Mouse (Mus musculus) thymus, postnatal 36 days (tissue): ENCODE results near the gene Nxn.

ENCODE experiments used
- DNase-seq, 2 experiments: peaks; one replicate each; pipeline ENCODE4 v3.0.0; 2022; ENCODE audit warnings: mixed read lengths in 2 of 2

Gene Nxn

DNA sequence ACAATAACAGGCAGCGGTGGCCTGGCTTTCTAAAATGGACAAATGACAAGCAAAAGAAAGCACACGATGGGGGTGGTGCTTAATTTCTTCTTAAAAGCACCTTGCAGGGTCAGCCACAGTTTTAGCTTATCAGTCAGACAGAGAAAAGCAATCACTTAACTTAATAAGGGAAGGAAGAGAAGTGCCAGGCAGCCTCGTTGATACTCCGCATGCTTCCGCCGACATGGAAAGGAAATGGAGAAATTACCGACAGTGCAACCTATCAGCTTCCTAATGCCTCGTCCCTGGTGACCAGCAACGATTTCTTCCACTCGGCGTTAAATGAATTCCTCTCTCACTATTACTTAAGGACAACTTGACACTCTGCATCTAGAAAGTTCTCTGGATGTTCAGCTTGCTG, 70.9 kb downstream of the Nxn start:
- DNase-seq, result no peak

GRCm38 (mm10) chr11:76326672-76327071, 72.3 kb downstream of the Nxn start:
- DNase-seq, result no peak

GRCm38 (mm10) chr11:76326051-76326450, 72.9 kb downstream of the Nxn start:
- DNase-seq, result no peak

GRCm38 (mm10) chr11:76324801-76325200, 74.1 kb downstream of the Nxn start:
- DNase-seq, result no peak

- no peak for DNase-seq
Measured at GRCm38 (mm10) chr11:76324207-76324606, 74.7 kb downstream of the Nxn start.

DNA sequence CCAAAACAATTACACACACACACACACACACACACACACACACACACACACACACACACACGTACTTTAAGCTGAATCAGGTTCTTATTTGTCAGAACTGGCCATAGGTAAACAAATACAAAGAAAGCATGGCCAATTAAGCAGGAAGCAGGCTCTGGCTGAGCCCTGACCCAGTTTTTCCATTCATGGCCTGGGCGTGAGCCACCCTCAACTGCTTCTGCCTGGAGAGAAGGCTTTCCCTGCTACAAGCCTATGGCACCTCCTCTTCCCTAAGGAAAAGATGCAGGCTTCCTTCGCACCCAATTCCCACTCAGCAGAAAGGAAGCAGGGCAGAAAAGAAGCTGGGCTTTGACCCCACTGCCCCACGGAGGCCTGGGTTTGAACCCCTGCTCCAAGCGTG, 76.0 kb downstream of the Nxn start:
- no peak for DNase-seq

GRCm38 (mm10) chr11:76322081-76322480, 76.9 kb downstream of the Nxn start:
- DNase-seq, result no peak

GRCm38 (mm10) chr11:76320475-76320874, 78.5 kb downstream of the Nxn start:
- DNase-seq, result no peak

GRCm38 (mm10) chr11:76319714-76320435, 79.1 kb downstream of the Nxn start:
- no peak for DNase-seq

DNA sequence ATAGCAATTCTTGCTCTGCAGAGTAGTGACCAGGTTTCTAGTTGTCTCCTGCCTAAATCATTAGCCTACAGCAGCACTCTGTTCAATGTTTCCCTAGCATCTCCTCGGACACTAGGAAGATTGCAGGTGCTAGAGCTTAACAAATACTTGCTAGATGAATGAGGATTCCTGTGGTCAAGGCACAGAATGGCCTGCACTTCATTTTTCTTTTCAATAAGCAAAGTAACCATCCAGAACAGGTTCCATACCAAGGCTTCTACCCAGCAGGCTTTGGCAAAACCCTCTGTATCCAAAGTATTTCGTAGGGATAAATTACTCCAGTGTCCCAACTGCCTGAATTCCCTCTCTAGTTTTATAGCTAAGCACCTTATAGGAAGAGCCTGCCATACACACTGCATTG, 81.0 kb downstream of the Nxn start:
- DNase-seq, result no peak

DNA sequence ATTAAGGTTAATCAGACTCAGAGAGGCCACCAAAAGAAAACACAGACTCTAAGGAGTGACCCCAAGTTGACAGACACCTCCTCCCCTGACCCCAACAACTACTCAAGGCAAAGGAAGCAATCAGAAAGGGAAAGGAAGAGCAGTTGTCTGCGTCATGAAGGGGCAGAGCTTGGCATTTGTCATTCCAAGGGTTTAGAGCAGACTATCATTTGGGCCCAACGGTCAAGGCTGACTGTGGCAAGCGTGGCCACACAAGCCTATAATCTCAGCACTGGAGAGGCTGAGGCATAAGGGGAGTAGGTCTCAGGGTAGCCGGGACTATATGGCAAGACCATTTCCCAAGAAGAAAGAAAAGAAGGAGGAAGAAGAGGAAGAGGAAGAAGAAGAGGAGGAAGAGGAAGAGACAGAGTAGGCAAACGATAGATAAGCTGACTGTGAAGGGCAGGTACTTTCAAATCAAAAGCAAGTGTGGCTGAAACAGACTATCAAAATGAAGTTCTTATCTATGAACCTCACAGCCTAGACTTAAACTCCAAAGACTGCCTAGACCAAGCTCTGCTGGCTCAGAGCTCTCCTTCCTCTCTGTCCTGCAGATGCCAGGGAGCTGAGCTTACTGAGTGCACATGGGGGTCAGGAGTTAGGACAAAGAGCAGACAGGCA, 83.0 kb downstream of the Nxn start:
- no peak for DNase-seq

GRCm38 (mm10) chr11:76314741-76315140, 84.2 kb downstream of the Nxn start:
- no peak for DNase-seq

DNA sequence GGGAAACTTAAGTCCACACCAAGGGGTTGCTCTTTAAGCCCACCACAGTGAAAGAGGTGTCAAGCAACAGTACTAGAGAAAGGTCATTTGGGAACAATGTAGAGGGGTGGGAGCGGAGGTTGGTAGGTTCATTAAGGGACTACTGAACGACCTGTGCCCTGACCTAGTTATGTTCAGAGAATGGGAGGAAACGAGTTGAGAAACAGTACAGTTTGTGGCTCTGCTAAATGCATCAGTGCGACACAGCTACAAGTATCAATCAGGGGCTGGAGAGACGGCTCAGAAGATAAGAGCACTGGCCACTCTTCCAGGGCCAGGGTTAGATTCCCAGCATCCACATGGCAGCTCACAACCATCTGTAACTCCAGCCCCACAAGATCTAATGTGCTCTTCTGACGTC, 84.8 kb downstream of the Nxn start:
- no peak for DNase-seq

DNA sequence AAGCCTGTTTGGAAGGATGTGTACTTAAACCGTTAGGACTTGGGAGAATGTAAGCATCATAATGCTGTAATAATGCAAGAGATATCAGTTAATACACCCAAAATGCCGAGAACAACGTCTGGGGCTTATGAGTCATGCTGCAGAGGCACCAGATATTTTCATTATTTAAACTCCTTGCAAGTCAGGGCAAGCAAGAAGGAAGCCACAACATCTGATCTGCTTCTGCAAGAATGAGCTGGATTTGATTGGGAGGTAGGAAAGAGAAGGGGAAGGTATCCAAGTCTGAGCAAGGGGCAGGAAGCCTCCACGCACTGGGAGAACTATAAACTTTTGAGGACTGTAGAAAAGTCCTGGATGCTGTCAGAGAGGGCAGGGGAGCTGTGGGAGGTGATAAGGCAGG, 86.1 kb downstream of the Nxn start:
- no peak for DNase-seq

DNA sequence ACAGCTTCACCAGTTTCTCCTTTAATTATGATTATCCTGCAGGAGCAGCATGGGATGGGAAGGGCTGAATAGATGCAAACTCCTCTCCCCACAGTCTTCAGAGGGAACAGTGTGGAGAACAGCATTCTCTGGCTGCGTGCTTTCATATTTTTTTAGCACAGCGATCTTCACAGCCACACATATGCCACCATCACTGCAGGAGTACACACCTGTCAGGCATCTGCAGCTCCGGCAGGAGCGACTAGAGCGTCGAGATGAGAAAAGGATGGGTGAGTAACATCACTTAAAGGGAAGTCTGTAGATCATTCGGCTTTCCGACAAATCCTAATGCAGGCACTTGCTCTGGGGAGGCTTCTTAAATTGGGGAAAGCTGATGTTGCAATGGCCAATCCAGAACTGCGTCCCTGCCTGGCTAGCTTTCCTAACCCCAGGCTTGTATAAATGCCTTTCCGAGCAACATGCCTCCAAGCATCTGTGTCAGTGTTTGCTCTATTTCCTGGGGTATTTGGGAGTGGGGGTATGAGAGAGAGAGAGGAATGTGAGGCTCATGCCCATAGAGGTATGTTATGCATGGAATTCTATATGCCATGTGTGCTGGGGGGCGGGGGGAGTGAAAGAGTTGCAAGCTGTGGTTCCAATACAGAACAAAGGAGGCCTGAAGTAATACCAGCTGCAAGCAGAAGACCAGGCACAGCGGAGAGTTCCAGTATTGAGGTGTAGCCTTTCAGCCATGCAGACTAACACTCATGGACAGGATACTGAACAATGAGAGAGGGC, 87.5 kb downstream of the Nxn start:
- DNase-seq, result no peak

GRCm38 (mm10) chr11:76309868-76310267, 89.1 kb downstream of the Nxn start:
- no peak for DNase-seq

GRCm38 (mm10) chr11:76309072-76309471, 89.9 kb downstream of the Nxn start:
- DNase-seq, result no peak

GRCm38 (mm10) chr11:76306769-76307168, 92.2 kb downstream of the Nxn start:
- no peak for DNase-seq

GRCm38 (mm10) chr11:76305571-76305970, 93.4 kb downstream of the Nxn start:
- DNase-seq, result no peak

DNA sequence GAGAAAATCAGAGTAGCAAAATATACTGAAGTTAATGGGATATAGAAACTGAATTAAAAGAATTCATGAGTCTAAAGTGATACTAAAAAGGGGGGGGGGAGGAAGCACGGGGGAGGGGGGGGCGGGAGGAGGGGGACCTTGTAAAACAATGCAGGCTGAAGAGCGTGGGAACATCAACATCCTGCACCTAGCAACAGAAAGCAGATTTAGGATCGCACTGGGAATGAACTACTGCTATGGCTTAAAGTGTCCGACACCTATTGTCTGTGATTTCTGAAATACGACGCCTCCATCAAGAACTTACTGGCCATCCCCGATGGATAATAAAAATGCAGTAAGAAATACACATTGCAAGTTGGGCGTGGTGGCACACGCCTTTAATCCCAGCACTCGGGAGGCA, 95.6 kb downstream of the Nxn start:
- no peak for DNase-seq

DNA sequence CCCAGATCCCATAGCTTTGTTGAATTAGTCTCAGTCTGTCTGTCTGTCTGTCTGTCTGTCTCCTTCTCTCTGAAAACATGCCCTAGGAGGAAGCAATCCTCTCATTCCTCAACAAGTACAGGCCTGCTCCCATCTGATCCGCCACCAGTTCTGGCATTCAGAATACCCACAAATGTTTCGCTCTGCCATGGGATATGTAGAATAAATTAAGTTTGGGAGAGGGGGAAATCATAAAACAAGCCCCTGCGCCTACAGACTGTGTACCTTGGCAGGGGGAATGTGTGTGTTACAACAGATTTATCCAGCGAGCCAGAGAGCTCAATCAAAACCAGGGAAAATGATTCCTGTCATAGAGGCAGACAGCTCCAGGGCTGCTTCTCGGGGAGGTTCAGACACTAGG, 98.1 kb downstream of the Nxn start:
- DNase-seq, result no peak

DNA sequence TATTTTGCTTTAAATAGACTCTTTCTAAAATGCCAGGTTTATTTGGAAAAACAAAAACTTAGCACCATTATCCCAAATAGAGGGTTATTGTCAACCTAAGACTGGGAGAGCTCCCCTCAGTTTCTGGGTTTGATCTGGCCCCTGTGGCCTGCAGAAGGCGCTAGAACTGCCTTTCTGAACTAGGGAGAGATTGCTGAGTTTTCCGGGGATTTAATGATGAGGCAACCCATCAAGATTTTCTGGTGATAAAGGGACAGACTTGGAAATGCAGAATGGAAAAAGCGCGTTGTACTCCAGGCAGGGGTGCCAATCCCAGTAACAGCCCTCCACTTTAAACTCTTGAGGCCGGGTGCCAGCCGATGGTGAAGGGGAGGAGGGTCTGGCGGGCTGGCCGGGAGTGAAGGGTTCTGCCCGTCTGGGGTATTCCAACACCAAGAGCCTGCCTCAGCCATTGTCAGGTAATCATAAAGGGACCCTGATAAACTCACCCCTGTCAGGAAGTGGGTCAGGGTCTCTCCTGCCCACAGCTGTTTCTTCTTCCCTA, 100.4 kb downstream of the Nxn start:
- no peak for DNase-seq

DNA sequence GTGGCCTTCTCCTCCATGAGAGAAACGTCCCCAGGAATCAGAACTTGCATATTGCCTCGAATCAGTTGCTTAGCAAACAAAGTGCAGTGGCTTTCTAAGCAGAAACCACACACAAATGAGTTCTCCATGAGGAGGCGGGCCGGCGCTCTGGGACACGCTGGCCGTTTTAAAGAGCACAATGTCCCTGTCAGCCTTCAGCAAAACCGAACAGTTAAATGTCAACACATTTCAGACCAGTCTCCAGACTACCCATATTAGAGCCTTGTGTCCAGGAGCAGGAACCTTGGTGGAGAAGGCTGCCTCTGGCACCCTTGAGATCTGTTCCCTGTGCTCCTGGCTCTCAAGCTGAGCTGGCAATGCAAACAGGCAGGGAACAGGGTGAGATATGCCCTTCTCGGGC, 101.7 kb downstream of the Nxn start:
- DNase-seq, result no peak

GRCm38 (mm10) chr11:76294836-76295235, 104.1 kb downstream of the Nxn start:
- no peak for DNase-seq
